Mouse (Mus musculus): Measurements from ENCODE around the gene Efcc1.

GRCm38 (mm10) chr6:87788266-87788895 lies 57.7 kb downstream of the Efcc1 start:
- TF ChIP-seq CTCF (IDR thresholded peaks at IDR 0.05; ENCODE audit: control insufficient read depth, insufficient read depth, low read length) (no peak), POLR2A (IDR thresholded peaks at IDR 0.05; ENCODE audit: borderline replicate concordance, control insufficient read depth, low read depth, low read length) (no peak)

Measured in bone marrow, adult 2 months (tissue).